Comparison of ENCODE assay signal across 18 mouse cellular contexts in genomic region chr16:73082420-73082819, GRCm38 (mm10).
"Had no signal": no experiment of that assay in that cellular context is flagged by ENCODE, and none has a peak within 500 bp of the region (broad histone marks: within the 10 kb centered on the region; RNA-seq: fewer than 3 reads in every experiment).

No protein-coding gene starts in this region.

- H3K9ac ChIP-seq: liver, postnatal 0 days; lung, embryonic 15.5 days; midbrain, embryonic 13.5 days; midbrain, embryonic 15.5 days; neural tube, embryonic 12.5 days had no signal

- H3K27ac ChIP-seq: lung, embryonic 15.5 days; macrophage; midbrain, embryonic 13.5 days; midbrain, embryonic 15.5 days; neural tube, embryonic 12.5 days had no signal

- H3K4me3 ChIP-seq: lung, embryonic 15.5 days; megakaryocyte, embryonic 14.5 days; midbrain, embryonic 13.5 days; midbrain, embryonic 15.5 days; neural tube, embryonic 12.5 days had no signal

- DNase-seq: liver, postnatal 0 days; lung, adult 2 months; lung, postnatal 14 days; lung, postnatal 36 days; right cerebral cortex, postnatal 25 days; right cerebral cortex, postnatal 4 days; spleen, adult 18-20 months; thymus, adult 18-20 months; thymus, postnatal 14 days; thymus, postnatal 36 days had no signal

- ATAC-seq: liver, postnatal 0 days; lung, postnatal 0 days; midbrain, embryonic 13.5 days; midbrain, embryonic 15.5 days had no signal

- H3K4me1 ChIP-seq: lung, embryonic 15.5 days; megakaryocyte, embryonic 14.5 days; midbrain, embryonic 13.5 days; midbrain, embryonic 15.5 days; neural tube, embryonic 12.5 days had no signal

- H3K4me2 ChIP-seq: lung, embryonic 15.5 days; midbrain, embryonic 11.5 days; midbrain, embryonic 13.5 days; midbrain, embryonic 15.5 days; neural tube, embryonic 12.5 days had no signal

- H3K9me3 ChIP-seq: lung, embryonic 15.5 days; midbrain, embryonic 13.5 days; midbrain, embryonic 15.5 days; neural tube, embryonic 12.5 days had no signal

- H3K27me3 ChIP-seq: lung, embryonic 15.5 days; megakaryocyte, embryonic 14.5 days; midbrain, embryonic 13.5 days; midbrain, embryonic 15.5 days; neural tube, embryonic 12.5 days had no signal

- H3K36me3 ChIP-seq: lung, embryonic 15.5 days; midbrain, embryonic 13.5 days; midbrain, embryonic 15.5 days; neural tube, embryonic 12.5 days had no signal
